Mouse (Mus musculus): ENCODE data around the gene Rngtt. TPM values are rescaled to one million over a fixed set of nuclear protein-coding genes. Genes with fewer than 3 reads are reported as not detected.

Rngtt gene
- polyA plus RNA-seq, 1 experiment: 10.3 TPM

GRCm38 (mm10) chr4:33544755-33545576, 234.9 kb downstream of the Rngtt start:
- H3K4me3 ChIP-seq (replicated peaks; ENCODE audit: insufficient read depth, low read depth, low read length): no peak overlapping the region
- H3K27ac ChIP-seq (ENCODE audit: insufficient read depth, low read length): no peak overlapping the region
- H3K27me3 ChIP-seq (ENCODE audit: control insufficient read depth, insufficient read depth, low read length): no peaks in the 10 kb centered on the region
- peaks cover 5% of the 10 kb centered on the region; the same call in 1 of the 2 replicates for H3K4me1 ChIP-seq (ENCODE audit: control insufficient read depth, insufficient read depth, low read length)
- 75% methylated on average over 13 of the region's 13 CpGs for WGBS
- DNase-seq: no peak
- TF ChIP-seq CTCF (IDR thresholded peaks at IDR 0.05; ENCODE audit: borderline replicate concordance, insufficient read depth, low read depth, low read length): no peak
- TF ChIP-seq POLR2A (IDR thresholded peaks at IDR 0.05; ENCODE audit: borderline replicate concordance, insufficient read depth, low read length): no peak

DNA sequence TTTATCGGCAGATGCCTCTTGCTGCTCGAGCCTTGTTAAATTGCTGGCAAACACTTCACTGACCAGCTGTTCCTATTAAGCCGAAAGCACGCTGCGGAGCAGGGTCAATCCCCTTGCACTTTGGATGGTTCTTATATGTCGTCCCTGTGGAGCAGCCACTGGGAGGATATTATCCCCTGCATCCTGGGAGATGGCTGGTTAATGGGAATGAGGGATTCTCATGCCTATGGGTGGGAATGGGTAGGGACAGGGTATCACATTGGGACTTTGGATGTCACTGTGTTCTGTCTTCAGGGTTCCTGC, 235.4 kb downstream of the Rngtt start:
- TF ChIP-seq POLR2A (IDR thresholded peaks at IDR 0.05; ENCODE audit: borderline replicate concordance, insufficient read depth, low read length): no peak
- TF ChIP-seq CTCF (IDR thresholded peaks at IDR 0.05; ENCODE audit: borderline replicate concordance, insufficient read depth, low read depth, low read length): no peak
- WGBS: 44% methylated on average over 6 of the region's 6 CpGs
- no peak overlapping the region for H3K27ac ChIP-seq (ENCODE audit: insufficient read depth, low read length)

GRCm38 (mm10) chr4:33546278-33546677, 236.2 kb downstream of the Rngtt start:
- no peak overlapping the region for H3K4me3 ChIP-seq (replicated peaks; ENCODE audit: insufficient read depth, low read depth, low read length)
- TF ChIP-seq CTCF (IDR thresholded peaks at IDR 0.05; ENCODE audit: borderline replicate concordance, insufficient read depth, low read depth, low read length): no peak
- no peak for TF ChIP-seq POLR2A (IDR thresholded peaks at IDR 0.05; ENCODE audit: borderline replicate concordance, insufficient read depth, low read length)
- WGBS: 91% methylated on average over 11 of the region's 11 CpGs
- no peaks in the 10 kb centered on the region for H3K27me3 ChIP-seq (ENCODE audit: control insufficient read depth, insufficient read depth, low read length)
- no peak for DNase-seq
- peaks cover 5% of the 10 kb centered on the region; the same call in 1 of the 2 replicates for H3K4me1 ChIP-seq (ENCODE audit: control insufficient read depth, insufficient read depth, low read length)
- no peak overlapping the region for H3K27ac ChIP-seq (ENCODE audit: insufficient read depth, low read length)

More for the DNA sequence above, 235.4 kb downstream of the Rngtt start:
- no peak overlapping the region for H3K4me3 ChIP-seq (replicated peaks; ENCODE audit: insufficient read depth, low read depth, low read length)
- H3K27me3 ChIP-seq (ENCODE audit: control insufficient read depth, insufficient read depth, low read length): no peaks in the 10 kb centered on the region
- DNase-seq: no peak
- H3K4me1 ChIP-seq (ENCODE audit: control insufficient read depth, insufficient read depth, low read length): peaks cover 5% of the 10 kb centered on the region; the same call in 1 of the 2 replicates

- no peak for DNase-seq
- Histone ChIP-seq H3K27ac (ENCODE audit: insufficient read depth, low read length) (no peak overlapping the region), H3K27me3 (ENCODE audit: control insufficient read depth, insufficient read depth, low read length) (no peaks in the 10 kb centered on the region), H3K4me3 (replicated peaks; ENCODE audit: insufficient read depth, low read depth, low read length) (no peak overlapping the region), H3K4me1 (ENCODE audit: control insufficient read depth, insufficient read depth, low read length) (peaks cover 5% of the 10 kb centered on the region; the same call in 1 of the 2 replicates)
- 92% methylated on average over 8 of the region's 8 CpGs for WGBS
- TF ChIP-seq CTCF (IDR thresholded peaks at IDR 0.05; ENCODE audit: borderline replicate concordance, insufficient read depth, low read depth, low read length): no peak
- no peak for TF ChIP-seq POLR2A (IDR thresholded peaks at IDR 0.05; ENCODE audit: borderline replicate concordance, insufficient read depth, low read length)
Measured at GRCm38 (mm10) chr4:33547315-33547929, 237.3 kb downstream of the Rngtt start.

GRCm38 (mm10) chr4:33549606-33550005, 239.5 kb downstream of the Rngtt start:
- Histone ChIP-seq H3K4me3 (replicated peaks; ENCODE audit: insufficient read depth, low read depth, low read length) (no peak overlapping the region), H3K27ac (ENCODE audit: insufficient read depth, low read length) (no peak overlapping the region), H3K4me1 (ENCODE audit: control insufficient read depth, insufficient read depth, low read length) (peaks cover 13% of the 10 kb centered on the region), H3K27me3 (ENCODE audit: control insufficient read depth, insufficient read depth, low read length) (no peaks in the 10 kb centered on the region)
- 88% methylated on average over 5 of the region's 5 CpGs for WGBS
- TF ChIP-seq CTCF (IDR thresholded peaks at IDR 0.05; ENCODE audit: borderline replicate concordance, insufficient read depth, low read depth, low read length): no peak
- no peak for TF ChIP-seq POLR2A (IDR thresholded peaks at IDR 0.05; ENCODE audit: borderline replicate concordance, insufficient read depth, low read length)
- no peak for DNase-seq

Other genes starting within 250 kb of the Rngtt start
- 1.6 and 2.0 TPM in 2 replicates for gene Gabrr2, start 247.3 kb upstream of the Rngtt start, polyA plus RNA-seq (2012; rRNA removed)
- gene Gabrr1, start 177.8 kb upstream of the Rngtt start, polyA plus RNA-seq (2012; rRNA removed): 0.30 and 0.34 TPM in 2 replicates
- gene Pm20d2, start 120.6 kb upstream of the Rngtt start, polyA plus RNA-seq (2012; rRNA removed): 4.5 and 6.7 TPM in 2 replicates
- 16.1 and 16.5 TPM in 2 replicates for gene Srsf12, start 101.3 kb upstream of the Rngtt start, polyA plus RNA-seq (2012; rRNA removed)
- 62.4 and 64.6 TPM in 2 replicates for gene Pnrc1, start 20.1 kb upstream of the Rngtt start, polyA plus RNA-seq (2012; rRNA removed)

Measured in cerebellum, adult 2 months (tissue).